Mouse (Mus musculus) midbrain, embryonic 14.5 days (tissue): Measurements from ENCODE around the gene Kras. TPM values are rescaled to one million over a fixed set of nuclear protein-coding genes. Genes with fewer than 3 reads are reported as not detected.

Experiments
- ATAC-seq: fragments of 200-750 bp; cut with Nextera tagmentation; 2 replicates; pipeline ENCODE4 v1.8.0; 2017; ENCODE audit warnings: moderate number of reproducible peaks, moderate library complexity; ENCODE audit not compliant: low FRiP score, low TSS enrichment
- DNase-seq: peaks from one replicate; pipeline ENCODE4 v3.0.0-alpha.2; 2015
- H3K27ac ChIP-seq: fragments of 300-500 bp; sonication (generic); replicated peaks from 2 replicates; pipeline ENCODE4 v1.5.1; 2014; ENCODE audit warnings: mild to moderate bottlenecking, low read depth, low read length, moderate library complexity
- H3K27me3 ChIP-seq: fragments of 300-500 bp; sonication (generic); 2 replicates; pipeline ENCODE4 v1.6.1; 2014; ENCODE audit warnings: low read length, control low read depth, mixed read lengths; ENCODE audit not compliant: control insufficient read depth, insufficient read depth
- H3K36me3 ChIP-seq: fragments of 300-500 bp; sonication (generic); 2 replicates; pipeline ENCODE4 v1.6.1; 2014; ENCODE audit warnings: low read length, control low read depth; ENCODE audit not compliant: control insufficient read depth, insufficient read depth
- H3K4me1 ChIP-seq: fragments of 300-500 bp; sonication (generic); 2 replicates; pipeline ENCODE4 v1.6.1; 2014; ENCODE audit warnings: mild to moderate bottlenecking, antibody characterized with exemption, low read length, control low read depth; ENCODE audit not compliant: control insufficient read depth, insufficient read depth
- H3K4me2 ChIP-seq: fragments of 300-500 bp; sonication (generic); 2 replicates; pipeline ENCODE4 v1.6.1; 2014; ENCODE audit warnings: mild to moderate bottlenecking, low read length, moderate library complexity
- H3K4me3 ChIP-seq: fragments of 300-500 bp; sonication (generic); replicated peaks from 2 replicates; pipeline ENCODE4 v1.5.1; 2014; ENCODE audit warnings: low read depth, low read length
- H3K9ac ChIP-seq: fragments of 300-500 bp; sonication (generic); replicated peaks from 2 replicates; pipeline ENCODE4 v1.6.1; 2014; ENCODE audit warnings: mild to moderate bottlenecking, low read length, moderate library complexity
- H3K9me3 ChIP-seq: fragments of 300-500 bp; sonication (generic); 2 replicates; pipeline ENCODE4 v1.6.1; 2016; ENCODE audit warnings: low read length, control low read depth, mixed read lengths; ENCODE audit not compliant: control insufficient read depth
- WGBS: fragments of 180-500 bp; shearing (Covaris S2); extraction: QIAGEN DNeasy Blood & Tissue Kit; methylation state at CpG from one replicate; pipeline ENCODE4 v1.1.7; 2014; 5-methylcytosine and 5-hydroxymethylcytosine counted together
- polyA plus RNA-seq: library from polyadenylated mRNA; unstranded; fragments of >200 nt; fragmentation: Nextera tagmentation; extraction: Ambion mirVana; gene quantifications from 2 replicates; pipeline ENCODE4 v1.2.1, GENCODE M21; 2014

The Kras gene
- 115 and 120 TPM in 2 replicates for polyA plus RNA-seq

DNA sequence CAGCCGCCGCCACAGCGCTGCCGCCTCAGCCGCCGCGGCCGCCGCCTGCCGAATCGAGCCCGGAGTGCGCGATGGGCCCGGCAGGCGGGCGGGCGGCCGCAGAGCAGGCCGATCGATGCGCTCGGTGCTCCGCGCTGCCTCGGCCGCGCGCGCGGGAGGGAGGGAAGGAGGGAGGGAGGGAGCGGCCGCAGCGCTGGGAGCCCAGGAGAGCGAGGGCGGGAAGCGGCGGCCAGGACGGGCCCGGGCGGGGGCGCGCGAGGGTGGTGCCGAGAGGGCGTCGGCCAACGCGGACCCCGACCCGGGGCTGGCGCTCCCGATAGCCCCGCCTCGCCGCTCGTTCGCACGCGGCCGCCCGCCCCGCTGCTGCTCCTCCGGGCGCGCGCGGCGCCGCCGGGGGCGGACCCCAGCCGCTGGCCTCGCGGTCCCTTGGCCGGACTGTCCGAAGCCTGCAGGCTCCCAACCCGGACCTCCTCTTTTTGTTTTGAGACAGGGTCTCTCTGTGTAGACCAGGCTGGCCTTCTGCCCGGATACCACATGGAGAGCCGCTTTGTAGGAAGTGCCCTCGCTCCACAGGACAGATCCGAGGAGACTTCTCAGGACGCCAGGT lies at the start of gene Kras:
TSS of gene Kras (minus strand) at position 55 of the 607 bp plus-strand sequence.
- Histone ChIP-seq H3K36me3 (0 out of 2 replicates have a peak, but pooled peaks cover 9% of the 10 kb centered on the region), H3K27ac (peak within 1 kb of the TSS; percentile 88)
- under 1% methylated on average over 45 of the region's 83 CpGs for WGBS

DNA sequence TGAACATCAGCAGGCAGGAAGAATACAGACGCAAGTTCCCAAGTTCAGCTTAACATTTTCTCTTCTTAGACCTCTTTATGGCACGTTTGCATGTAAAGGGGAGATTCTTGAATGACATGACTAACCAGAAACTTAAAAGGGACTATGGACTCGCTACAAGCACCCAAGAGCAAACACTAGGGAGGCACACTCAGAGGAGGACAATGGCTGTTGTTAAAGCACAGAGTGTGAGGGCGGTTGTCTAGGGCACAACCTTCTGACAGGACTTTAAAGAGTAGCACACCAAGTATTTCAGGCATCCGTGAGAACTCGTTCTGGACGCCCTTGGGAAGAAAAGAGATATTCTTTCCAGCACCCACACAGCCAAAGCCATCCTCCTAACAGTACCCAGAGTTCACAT lies 47.6 kb upstream of the Kras start:
- DNase-seq (no peak), ATAC-seq (no peak)
- no peak overlapping the region for H3K9ac ChIP-seq
- H3K9me3 ChIP-seq = no peaks in the 10 kb centered on the region
- no peaks in the 10 kb centered on the region for H3K27me3 ChIP-seq
- H3K4me1 ChIP-seq = no peaks in the 10 kb centered on the region
- no peak overlapping the region for H3K4me3 ChIP-seq
- WGBS = 62% methylated on average over 7 of the region's 7 CpGs
- no peaks in the 10 kb centered on the region for H3K36me3 ChIP-seq
- H3K27ac ChIP-seq = no peak overlapping the region
- H3K4me2 ChIP-seq = no peak overlapping the region

More for the DNA sequence above, at the start of gene Kras:
- Histone ChIP-seq H3K4me2 (peak within 1 kb of the TSS; percentile 86), H3K9me3 (no peaks in the 10 kb centered on the region), H3K27me3 (no peaks in the 10 kb centered on the region), H3K9ac (peak within 1 kb of the TSS; percentile 90), H3K4me1 (peaks cover 8% of the 10 kb centered on the region), H3K4me3 (peak within 1 kb of the TSS; percentile 93)
- DNase-seq (peak; percentile 97), ATAC-seq (peak; percentile 92)

DNA sequence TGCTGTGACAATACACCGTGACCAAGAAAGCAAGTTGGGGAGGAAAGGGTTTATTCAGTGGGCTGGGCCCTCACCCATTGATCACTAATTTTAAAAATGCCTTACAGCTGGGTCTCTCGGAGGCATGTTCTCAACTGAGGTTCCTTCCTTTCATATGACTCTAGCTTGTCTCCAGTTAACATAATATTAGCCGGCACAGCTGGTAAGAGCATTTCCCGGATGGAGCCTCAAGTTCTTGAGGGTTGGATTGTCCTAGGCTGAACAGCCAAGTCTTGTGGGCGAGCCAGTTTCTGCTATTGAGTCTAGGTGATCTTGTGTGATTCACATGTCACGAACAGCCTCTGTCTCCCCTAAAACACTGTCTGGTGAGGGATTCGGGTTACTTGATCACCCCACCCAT lies 46.9 kb upstream of the Kras start:
- Histone ChIP-seq H3K27me3 (no peaks in the 10 kb centered on the region), H3K36me3 (no peaks in the 10 kb centered on the region), H3K4me2 (no peak overlapping the region), H3K27ac (no peak overlapping the region), H3K9ac (no peak overlapping the region), H3K4me1 (no peaks in the 10 kb centered on the region), H3K4me3 (no peak overlapping the region), H3K9me3 (no peaks in the 10 kb centered on the region)
- DNase-seq = no peak
- no peak for ATAC-seq
- WGBS = 86% methylated on average over 7 of the region's 7 CpGs

DNA sequence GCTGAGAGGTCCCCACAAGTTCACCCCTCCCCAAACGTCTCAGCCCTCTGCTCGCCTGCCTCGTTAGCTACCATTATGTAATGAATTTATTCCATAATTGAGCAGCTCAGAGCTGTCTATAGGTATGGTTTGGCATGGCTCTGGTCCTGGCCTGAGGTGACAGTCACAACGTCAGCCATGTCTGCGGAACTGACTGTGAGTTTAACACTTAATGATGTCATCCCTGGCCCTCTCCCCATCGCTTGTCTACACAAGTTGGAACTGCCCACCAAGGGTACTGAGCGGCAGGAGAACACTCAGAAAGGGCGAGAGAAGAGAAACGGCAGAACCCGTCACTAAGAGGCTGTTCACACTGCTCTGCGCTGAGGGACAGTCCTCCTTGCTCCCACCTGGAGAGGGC lies 45.1 kb upstream of the Kras start:
- no peaks in the 10 kb centered on the region for H3K27me3 ChIP-seq
- no peak for DNase-seq
- H3K27ac ChIP-seq = no peak overlapping the region
- H3K4me2 ChIP-seq = no peak overlapping the region
- ATAC-seq = no peak
- H3K9me3 ChIP-seq = no peaks in the 10 kb centered on the region
- no peaks in the 10 kb centered on the region for H3K4me1 ChIP-seq
- no peak overlapping the region for H3K9ac ChIP-seq
- 85% methylated on average over 11 of the region's 11 CpGs for WGBS
- H3K36me3 ChIP-seq = no peaks in the 10 kb centered on the region
- H3K4me3 ChIP-seq = no peak overlapping the region

DNA sequence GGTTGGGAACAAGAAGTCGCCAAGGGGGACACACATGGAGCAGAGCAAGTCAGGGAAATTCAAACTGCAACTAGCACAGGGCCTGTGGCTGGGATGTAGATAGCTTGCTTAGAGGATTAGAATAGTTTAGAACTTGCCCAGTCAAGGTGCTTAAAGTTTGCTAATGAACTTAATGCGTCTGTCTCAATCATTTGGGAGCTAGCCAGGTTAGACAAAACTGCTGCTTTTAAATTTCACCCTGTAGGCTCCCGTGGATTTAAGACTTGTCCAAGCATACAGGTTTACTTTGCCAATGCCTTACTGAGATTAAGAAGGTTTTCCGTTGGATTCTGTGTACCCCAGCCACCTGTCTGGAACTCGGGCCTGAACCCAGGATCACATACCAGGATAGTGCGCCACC lies 43.1 kb upstream of the Kras start:
- DNase-seq (no peak), ATAC-seq (no peak)
- Histone ChIP-seq H3K27ac (no peak overlapping the region), H3K4me2 (no peak overlapping the region), H3K9ac (no peak overlapping the region), H3K4me3 (no peak overlapping the region), H3K9me3 (no peaks in the 10 kb centered on the region), H3K36me3 (no peaks in the 10 kb centered on the region), H3K27me3 (no peaks in the 10 kb centered on the region), H3K4me1 (no peaks in the 10 kb centered on the region)
- WGBS = 81% methylated on average over 6 of the region's 6 CpGs

DNA sequence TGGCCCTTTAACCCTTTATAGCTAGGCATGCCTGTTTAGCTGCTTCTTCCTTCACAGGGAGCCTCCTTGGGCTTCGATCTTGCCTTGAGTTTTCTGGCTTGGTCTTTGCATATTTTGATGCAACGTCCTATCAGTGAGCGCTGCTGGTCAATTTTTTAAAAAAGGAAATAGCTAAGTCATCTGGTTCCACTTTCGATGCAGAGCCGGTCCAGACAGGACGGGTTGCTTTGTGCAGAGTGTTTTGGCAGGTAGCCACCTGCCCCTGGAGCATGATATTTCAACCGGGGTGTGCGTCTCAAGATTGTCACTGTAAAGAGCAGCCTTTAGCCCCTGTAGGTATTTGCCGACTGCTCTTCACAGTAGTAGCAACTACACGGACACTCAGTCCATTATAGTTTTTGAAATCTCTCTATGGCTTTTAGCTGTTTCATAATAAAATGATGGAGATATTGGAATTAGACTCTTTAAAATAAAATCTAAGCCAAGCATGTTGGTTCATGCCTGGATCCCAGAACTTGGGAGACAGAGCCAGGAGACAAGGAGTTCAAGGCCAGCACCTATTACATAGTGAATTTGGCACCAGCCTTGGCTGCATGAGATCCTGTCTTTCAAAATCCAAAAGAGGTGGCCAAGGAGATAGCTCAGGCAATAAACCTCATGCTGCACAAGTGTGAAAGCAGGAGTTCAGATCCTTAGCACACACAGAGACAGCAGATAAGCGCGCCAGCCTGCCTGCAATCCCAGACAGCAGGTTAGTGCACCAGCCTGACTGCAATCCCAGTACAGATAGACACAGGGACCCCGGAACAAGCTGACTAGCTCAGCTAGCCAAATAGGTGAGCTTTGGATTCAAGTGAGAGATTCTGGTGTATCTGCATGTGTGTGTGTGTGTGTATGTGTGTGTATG lies 41.6 kb upstream of the Kras start:
- no peak overlapping the region for H3K9ac ChIP-seq
- no peaks in the 10 kb centered on the region for H3K27me3 ChIP-seq

DNA sequence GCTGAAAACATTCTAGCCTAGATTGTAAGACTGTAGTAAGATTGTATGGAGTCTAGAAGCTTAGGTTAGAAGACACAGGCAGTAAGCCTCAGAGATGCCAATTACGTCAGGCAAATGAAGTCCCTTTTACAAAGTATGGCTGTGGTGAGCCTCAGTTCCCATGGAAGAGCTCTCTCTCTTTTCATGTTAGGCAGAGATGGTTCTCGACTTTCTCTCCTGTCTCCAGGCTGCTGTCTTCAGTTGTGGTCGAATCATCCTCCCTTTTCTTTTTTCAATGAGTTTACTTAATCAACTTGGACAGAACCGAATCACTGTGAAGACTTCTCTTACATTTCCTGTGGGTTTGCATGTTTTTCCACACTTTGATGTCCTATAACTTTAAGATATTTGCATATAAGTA lies 35.6 kb upstream of the Kras start:
- no peak for DNase-seq

More for the DNA sequence above, 41.6 kb upstream of the Kras start:
- Histone ChIP-seq H3K4me3 (no peak overlapping the region), H3K4me2 (no peak overlapping the region), H3K36me3 (no peaks in the 10 kb centered on the region), H3K9me3 (no peaks in the 10 kb centered on the region), H3K27ac (no peak overlapping the region), H3K4me1 (no peaks in the 10 kb centered on the region)
- ATAC-seq (no peak), DNase-seq (no peak)
- 85% methylated on average over 13 of the region's 13 CpGs for WGBS

DNA sequence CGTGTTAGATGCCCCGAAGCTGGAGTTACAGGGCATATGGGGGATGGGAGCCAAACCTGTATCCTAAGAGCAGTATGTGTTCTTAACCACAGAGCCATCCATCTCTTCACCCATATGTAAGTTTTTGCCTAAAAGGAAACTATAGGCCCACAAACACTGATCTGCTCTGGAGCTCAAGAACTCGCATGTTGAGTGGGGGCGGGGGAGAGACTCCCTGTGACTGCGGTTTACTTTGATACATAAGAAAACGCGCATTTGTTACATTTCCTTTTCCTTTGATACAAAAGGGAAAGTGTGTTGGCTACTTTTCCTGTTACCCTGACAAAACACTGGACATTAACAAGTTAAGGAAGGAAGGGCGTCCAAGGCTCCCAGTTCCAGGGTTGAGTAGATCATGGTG lies 34.2 kb upstream of the Kras start:
- no peak for ATAC-seq
- Histone ChIP-seq H3K9me3 (no peaks in the 10 kb centered on the region), H3K4me1 (no peaks in the 10 kb centered on the region), H3K4me2 (no peak overlapping the region), H3K36me3 (no peaks in the 10 kb centered on the region), H3K4me3 (no peak overlapping the region), H3K27me3 (no peaks in the 10 kb centered on the region), H3K27ac (no peak overlapping the region), H3K9ac (no peak overlapping the region)
- no peak for DNase-seq
- 92% methylated on average over 8 of the region's 8 CpGs for WGBS

More for the DNA sequence above, 35.6 kb upstream of the Kras start:
- Histone ChIP-seq H3K4me3 (no peak overlapping the region), H3K27ac (no peak overlapping the region), H3K27me3 (no peaks in the 10 kb centered on the region), H3K36me3 (no peaks in the 10 kb centered on the region), H3K4me2 (no peak overlapping the region), H3K9ac (no peak overlapping the region), H3K9me3 (no peaks in the 10 kb centered on the region), H3K4me1 (no peaks in the 10 kb centered on the region)
- ATAC-seq = no peak
- 75% methylated on average over 4 of the region's 4 CpGs for WGBS
